Mouse (Mus musculus) urinary bladder, adult 2 months (tissue): Measurements from ENCODE around the gene Gm2115. TPM values are rescaled to one million over a fixed set of nuclear protein-coding genes. Genes with fewer than 3 reads are reported as not detected.
A peak's percentile ranks its signal among the peaks of the same experiment; 100 is the strongest.

Experiments used
- DNase-seq: peaks from one replicate; pipeline ENCODE4 v3.0.0; 2022; ENCODE audit warnings: low spot score
- polyA plus RNA-seq: library from polyadenylated mRNA; depleted of rRNA; stranded (reverse); fragments of >200 nt; gene quantifications from 2 replicates; pipeline ENCODE4 v1.2.3, GENCODE M21; 2012

The Gm2115 gene
- polyA plus RNA-seq, 1 experiment, result 0.66 TPM

- DNase-seq, result no peak
Measured at GRCm38 (mm10) chr7:84586360-84587100, 57.8 kb downstream of the Gm2115 start.

GRCm38 (mm10) chr7:84587101-84587783 lies 58.5 kb downstream of the Gm2115 start:
- DNase-seq, result no peak

- DNase-seq, result no peak
Measured at GRCm38 (mm10) chr7:84590622-84591021, 61.9 kb downstream of the Gm2115 start.

GRCm38 (mm10) chr7:84591347-84591746 lies 62.6 kb downstream of the Gm2115 start:
- DNase-seq, result no peak

GRCm38 (mm10) chr7:84594087-84594916 lies 65.5 kb downstream of the Gm2115 start:
- DNase-seq, result no peak

GRCm38 (mm10) chr7:84594917-84595303 lies 66.2 kb downstream of the Gm2115 start:
- DNase-seq, result no peak

GRCm38 (mm10) chr7:84596002-84596401 lies 67.2 kb downstream of the Gm2115 start:
- DNase-seq, result no peak

GRCm38 (mm10) chr7:84596633-84597032 lies 67.9 kb downstream of the Gm2115 start:
- DNase-seq, result no peak

GRCm38 (mm10) chr7:84600631-84601030 lies 71.9 kb downstream of the Gm2115 start:
- DNase-seq, result no peak

- no peak for DNase-seq
Measured at GRCm38 (mm10) chr7:84601331-84601730, 72.6 kb downstream of the Gm2115 start.

GRCm38 (mm10) chr7:84604501-84604900 lies 75.7 kb downstream of the Gm2115 start:
- no peak for DNase-seq

- no peak for DNase-seq
Measured at GRCm38 (mm10) chr7:84605033-84605687, 76.4 kb downstream of the Gm2115 start.

- peak; percentile 78 for DNase-seq
Measured at GRCm38 (mm10) chr7:84605704-84606292, 77.0 kb downstream of the Gm2115 start.

- peak; percentile 39 for DNase-seq
Measured at GRCm38 (mm10) chr7:84606293-84606749, 77.6 kb downstream of the Gm2115 start, which contains the start of gene Fah. Fah (minus strand) TSS chr7:84606722.

- DNase-seq, result no peak
Measured at GRCm38 (mm10) chr7:84611609-84612008, 82.9 kb downstream of the Gm2115 start.

GRCm38 (mm10) chr7:84612445-84612844 lies 83.7 kb downstream of the Gm2115 start:
- DNase-seq, result no peak

GRCm38 (mm10) chr7:84618951-84619350 lies 90.2 kb downstream of the Gm2115 start:
- DNase-seq, result no peak

GRCm38 (mm10) chr7:84620956-84621355 lies 92.2 kb downstream of the Gm2115 start:
- DNase-seq, result no peak

- no peak for DNase-seq
Measured at GRCm38 (mm10) chr7:84623718-84624117, 95.0 kb downstream of the Gm2115 start.

GRCm38 (mm10) chr7:84631878-84632277 lies 103.1 kb downstream of the Gm2115 start:
- DNase-seq, result no peak
